Mouse (Mus musculus): Measurements from ENCODE around the gene Naaladl2. TPM values are rescaled to one million over a fixed set of nuclear protein-coding genes. Genes with fewer than 3 reads are reported as not detected.

Gene Naaladl2
- polyA plus RNA-seq, 1 experiment from 2014 or later = 2.9 TPM

DNA sequence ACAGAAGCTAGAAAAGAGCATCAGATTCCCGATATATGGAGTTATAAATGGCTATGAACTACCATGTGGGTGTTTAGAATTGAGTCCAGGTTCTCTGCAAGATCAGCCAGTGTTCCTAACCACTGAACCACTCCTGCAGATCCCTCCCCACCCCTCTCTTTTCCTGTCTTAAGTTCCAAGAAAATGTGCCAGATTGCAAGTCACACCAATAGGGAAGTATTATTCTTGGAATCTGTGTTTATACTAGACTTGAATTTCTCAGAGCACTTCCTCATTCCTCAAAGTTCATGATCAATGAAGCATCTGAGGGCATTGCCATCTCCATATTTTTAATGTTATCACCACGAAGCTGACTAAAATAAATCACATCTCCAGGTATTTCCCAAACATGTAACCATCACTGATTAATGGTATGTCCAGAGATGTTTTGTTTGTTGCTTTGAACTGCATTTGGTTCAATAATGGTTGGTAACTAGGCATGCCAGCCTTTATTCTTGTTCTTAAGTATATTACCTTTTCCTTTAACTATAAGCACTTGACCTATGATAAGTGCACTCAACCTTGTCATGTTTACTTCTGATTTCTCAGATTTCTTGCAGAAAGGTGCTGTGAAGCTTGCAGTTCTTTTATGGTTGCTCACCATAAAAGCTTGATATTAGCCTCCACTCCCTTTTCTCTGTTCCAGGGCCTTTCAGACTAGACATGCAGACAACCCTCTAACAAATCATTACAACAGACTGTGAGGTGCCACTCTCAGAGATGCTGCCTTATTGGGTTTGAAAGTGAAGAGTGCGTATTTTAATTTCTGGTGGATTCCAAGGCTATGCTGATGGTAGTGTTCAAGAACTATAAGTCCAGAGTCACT is 475.8 kb downstream of the Naaladl2 start:
- no peaks in the 10 kb centered on the region for H3K9me3 ChIP-seq (replicated peaks)
- 83% methylated on average over 3 of the region's 3 CpGs for WGBS
- no peak overlapping the region for H3K9ac ChIP-seq
- H3K4me1 ChIP-seq = no peaks in the 10 kb centered on the region
- H3K4me2 ChIP-seq (replicated peaks) = no peak overlapping the region
- H3K27me3 ChIP-seq = no peaks in the 10 kb centered on the region
- no peak overlapping the region for H3K4me3 ChIP-seq (replicated peaks)
- ATAC-seq (ENCODE audit: insufficient number of reproducible peaks, low FRiP score, low TSS enrichment, low read depth) = no peak
- no peak overlapping the region for H3K27ac ChIP-seq (replicated peaks)
- no peaks in the 10 kb centered on the region for H3K36me3 ChIP-seq

DNA sequence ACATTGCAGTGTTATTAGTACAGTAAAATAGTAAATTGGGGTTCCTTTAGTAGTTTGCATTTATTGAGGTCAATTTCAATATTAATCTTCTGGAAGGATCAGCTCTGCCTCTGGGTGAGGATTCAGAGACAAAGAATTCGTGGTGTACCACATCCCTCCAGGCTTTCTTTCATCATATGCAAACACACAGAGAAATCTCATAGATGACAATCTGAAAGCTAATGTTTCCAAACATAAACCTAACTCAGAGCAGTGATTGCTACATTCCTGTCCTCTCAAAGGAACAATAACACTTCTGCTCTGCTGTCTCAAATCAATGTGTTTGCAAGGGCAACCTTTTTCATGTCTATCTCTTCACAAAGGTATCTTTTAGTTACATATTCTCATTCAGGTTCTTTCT is 478.7 kb downstream of the Naaladl2 start:
- WGBS = 27% methylated on average over 1 of the region's 1 CpGs
- Histone ChIP-seq H3K9me3 (replicated peaks) (no peaks in the 10 kb centered on the region), H3K4me2 (replicated peaks) (no peak overlapping the region), H3K9ac (no peak overlapping the region), H3K4me1 (no peaks in the 10 kb centered on the region), H3K36me3 (no peaks in the 10 kb centered on the region), H3K27me3 (no peaks in the 10 kb centered on the region), H3K4me3 (replicated peaks) (no peak overlapping the region), H3K27ac (replicated peaks) (no peak overlapping the region)
- no peak for ATAC-seq (ENCODE audit: insufficient number of reproducible peaks, low FRiP score, low TSS enrichment, low read depth)

DNA sequence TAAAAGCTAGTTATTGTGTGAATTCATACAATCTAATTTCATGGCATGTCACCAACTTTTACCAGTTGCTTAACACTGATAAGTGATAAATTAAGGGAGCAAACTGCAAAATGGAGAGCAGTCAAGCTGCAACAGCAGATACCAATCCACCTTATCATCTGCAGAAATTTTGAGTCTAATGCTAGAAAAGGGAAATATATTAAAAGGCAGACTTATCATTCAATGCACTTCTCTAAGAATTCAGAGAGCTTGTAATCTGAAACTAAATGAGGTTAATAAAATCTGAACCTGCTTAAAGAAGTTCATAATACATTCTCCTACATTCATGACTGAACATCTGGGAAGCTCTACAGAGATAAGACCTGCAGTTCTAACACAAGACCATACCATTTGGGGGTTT is 480.3 kb downstream of the Naaladl2 start:
- Histone ChIP-seq H3K27me3 (no peaks in the 10 kb centered on the region), H3K4me1 (no peaks in the 10 kb centered on the region), H3K9ac (no peak overlapping the region), H3K4me2 (replicated peaks) (no peak overlapping the region), H3K9me3 (replicated peaks) (no peaks in the 10 kb centered on the region), H3K27ac (replicated peaks) (no peak overlapping the region), H3K36me3 (no peaks in the 10 kb centered on the region), H3K4me3 (replicated peaks) (no peak overlapping the region)
- no peak for ATAC-seq (ENCODE audit: insufficient number of reproducible peaks, low FRiP score, low TSS enrichment, low read depth)

DNA sequence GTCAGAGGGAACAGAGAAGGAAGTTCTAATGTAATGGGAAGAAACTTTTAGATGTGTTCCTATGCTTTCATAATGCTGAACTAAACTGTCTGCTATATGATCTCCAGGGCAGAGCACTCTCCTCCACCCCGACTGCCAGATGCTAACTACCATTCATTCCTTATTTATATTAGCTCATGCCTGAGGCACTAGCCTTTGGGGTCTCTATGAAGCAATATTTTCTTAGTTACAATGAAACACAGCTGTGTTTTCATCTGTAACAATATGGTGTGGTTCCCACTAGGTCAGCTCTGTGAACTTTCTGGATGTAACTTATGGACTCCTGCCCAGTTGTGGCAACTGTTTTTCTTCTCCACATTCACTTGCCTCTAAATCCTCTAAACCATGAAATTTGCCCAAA is 514.0 kb downstream of the Naaladl2 start:
- Histone ChIP-seq H3K4me2 (replicated peaks) (no peak overlapping the region), H3K9me3 (replicated peaks) (no peaks in the 10 kb centered on the region), H3K9ac (no peak overlapping the region), H3K27ac (replicated peaks) (no peak overlapping the region), H3K4me1 (no peaks in the 10 kb centered on the region), H3K4me3 (replicated peaks) (no peak overlapping the region), H3K36me3 (no peaks in the 10 kb centered on the region), H3K27me3 (no peaks in the 10 kb centered on the region)
- ATAC-seq (ENCODE audit: insufficient number of reproducible peaks, low FRiP score, low TSS enrichment, low read depth) = no peak
- 14% methylated on average over 1 of the region's 1 CpGs for WGBS

DNA sequence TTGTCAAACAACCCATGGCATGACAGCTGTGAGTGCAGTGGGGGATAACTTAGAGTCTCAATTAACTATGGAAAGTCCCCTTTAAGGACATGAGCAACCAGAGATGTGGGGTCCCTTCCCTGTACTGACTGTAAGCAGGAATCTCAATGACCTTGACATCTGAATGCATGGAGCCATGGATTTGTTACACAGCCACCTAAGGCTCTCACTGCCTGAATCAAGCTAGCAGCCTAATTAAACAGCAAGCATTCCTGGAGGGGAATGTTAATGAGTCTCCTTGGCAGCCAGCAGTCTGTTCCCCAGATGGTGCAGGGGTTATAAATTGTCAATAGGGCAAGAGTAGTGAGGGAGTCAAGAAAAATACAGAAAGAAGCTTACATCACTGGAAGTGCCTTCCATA is 538.6 kb downstream of the Naaladl2 start:
- Histone ChIP-seq H3K4me3 (replicated peaks) (no peak overlapping the region), H3K9ac (no peak overlapping the region), H3K36me3 (no peaks in the 10 kb centered on the region), H3K27me3 (no peaks in the 10 kb centered on the region), H3K27ac (replicated peaks) (no peak overlapping the region), H3K9me3 (replicated peaks) (no peaks in the 10 kb centered on the region), H3K4me1 (no peaks in the 10 kb centered on the region), H3K4me2 (replicated peaks) (no peak overlapping the region)
- peak; percentile 34; the same call in 1 of the 2 replicates for ATAC-seq (ENCODE audit: insufficient number of reproducible peaks, low FRiP score, low TSS enrichment, low read depth)

DNA sequence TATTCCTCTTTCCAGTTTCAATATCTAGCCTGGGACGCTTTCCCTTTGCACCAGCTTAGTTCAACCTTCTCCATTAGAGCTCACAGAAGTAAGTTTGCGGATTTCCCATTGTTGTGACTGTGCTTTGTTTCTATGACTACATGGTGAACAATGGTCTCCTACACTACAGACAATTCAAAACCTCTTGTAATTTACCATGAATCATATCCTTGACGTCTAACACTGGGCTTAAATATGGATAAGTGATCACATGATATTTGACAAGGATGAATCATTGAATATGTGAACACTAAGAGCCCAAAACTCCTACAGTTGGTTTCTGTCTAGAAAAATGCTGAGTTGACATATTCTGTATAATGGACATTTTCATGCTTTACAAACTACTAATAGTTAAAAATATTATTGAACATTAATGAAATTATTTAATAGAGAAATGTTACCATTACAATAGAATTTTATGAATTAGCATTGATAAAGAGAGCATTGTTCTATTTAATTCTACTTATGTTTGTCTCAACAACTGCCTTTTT is 539.2 kb downstream of the Naaladl2 start:
- 85% methylated on average over 3 of the region's 3 CpGs for WGBS
- H3K9me3 ChIP-seq (replicated peaks) = no peaks in the 10 kb centered on the region
- no peaks in the 10 kb centered on the region for H3K27me3 ChIP-seq
- H3K4me1 ChIP-seq = no peaks in the 10 kb centered on the region
- no peak overlapping the region for H3K9ac ChIP-seq
- no peaks in the 10 kb centered on the region for H3K36me3 ChIP-seq
- no peak overlapping the region for H3K4me2 ChIP-seq (replicated peaks)
- no peak overlapping the region for H3K4me3 ChIP-seq (replicated peaks)
- no peak for ATAC-seq (ENCODE audit: insufficient number of reproducible peaks, low FRiP score, low TSS enrichment, low read depth)
- no peak overlapping the region for H3K27ac ChIP-seq (replicated peaks)

DNA sequence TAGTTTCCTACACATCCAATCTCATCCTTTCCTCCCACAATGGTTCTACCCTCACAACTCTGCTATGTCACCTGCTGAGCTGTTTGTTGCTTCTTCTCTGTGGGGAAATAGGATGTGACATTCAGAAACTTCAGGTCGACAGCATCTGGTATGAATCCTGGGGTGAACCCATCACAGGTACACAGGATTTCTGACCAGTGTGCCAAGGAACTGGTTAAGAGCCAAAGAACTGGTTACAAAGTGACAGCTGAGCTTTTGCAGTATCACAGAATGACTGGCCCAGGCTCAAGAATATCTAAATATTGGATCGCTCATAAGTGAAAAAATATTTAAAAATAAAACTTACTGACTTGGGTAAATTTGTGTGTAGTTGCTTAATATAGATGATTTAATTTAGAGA is 548.6 kb downstream of the Naaladl2 start:
- H3K9me3 ChIP-seq (replicated peaks) = no peaks in the 10 kb centered on the region
- 63% methylated on average over 2 of the region's 2 CpGs for WGBS
- H3K4me3 ChIP-seq (replicated peaks) = no peak overlapping the region
- H3K4me1 ChIP-seq = no peaks in the 10 kb centered on the region
- H3K9ac ChIP-seq = no peak overlapping the region
- no peak overlapping the region for H3K4me2 ChIP-seq (replicated peaks)
- no peaks in the 10 kb centered on the region for H3K27me3 ChIP-seq
- ATAC-seq (ENCODE audit: insufficient number of reproducible peaks, low FRiP score, low TSS enrichment, low read depth) = no peak
- H3K27ac ChIP-seq (replicated peaks) = no peak overlapping the region
- H3K36me3 ChIP-seq = no peaks in the 10 kb centered on the region

DNA sequence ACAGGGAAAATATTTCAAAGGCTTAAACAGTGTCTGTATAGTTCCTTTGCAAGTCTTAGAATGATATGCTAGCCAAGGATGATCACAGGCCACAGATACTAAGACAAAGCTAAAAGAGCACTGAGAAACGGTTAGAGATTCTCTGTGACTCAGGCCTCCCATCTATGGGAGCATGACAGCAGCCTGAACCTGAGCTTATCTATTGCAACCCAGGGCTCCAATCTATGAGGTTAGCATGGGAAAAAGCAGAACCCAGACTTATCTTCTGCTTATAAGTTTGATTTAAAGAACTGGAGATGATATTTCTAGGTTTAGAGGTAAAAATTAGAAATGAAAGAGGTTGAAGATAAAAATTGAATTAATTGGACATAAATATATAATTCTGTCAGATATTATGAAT is 587.4 kb downstream of the Naaladl2 start:
- Histone ChIP-seq H3K9me3 (replicated peaks) (no peaks in the 10 kb centered on the region), H3K4me3 (replicated peaks) (no peak overlapping the region), H3K27ac (replicated peaks) (no peak overlapping the region), H3K4me1 (no peaks in the 10 kb centered on the region), H3K9ac (no peak overlapping the region), H3K36me3 (no peaks in the 10 kb centered on the region), H3K4me2 (replicated peaks) (no peak overlapping the region), H3K27me3 (no peaks in the 10 kb centered on the region)
- ATAC-seq (ENCODE audit: insufficient number of reproducible peaks, low FRiP score, low TSS enrichment, low read depth) = no peak
- 74% methylated on average over 1 of the region's 1 CpGs for WGBS

DNA sequence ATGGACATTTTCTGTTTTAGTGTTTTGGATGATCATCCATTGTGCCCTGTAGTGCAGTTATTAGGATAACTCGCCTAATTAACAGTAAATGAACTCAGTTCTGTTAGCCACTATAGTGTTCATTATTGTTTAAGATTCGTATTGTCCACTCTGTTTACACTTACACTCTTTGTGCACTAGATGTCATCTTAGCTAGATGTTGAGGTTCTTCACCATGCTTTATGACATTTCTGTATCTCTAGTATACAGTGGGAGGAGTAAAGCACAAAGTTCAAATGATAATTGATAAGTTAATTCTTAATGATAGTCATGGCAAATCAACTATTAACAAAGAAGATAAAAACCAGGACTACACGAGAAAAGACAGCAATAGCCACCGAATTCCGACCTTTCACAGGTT is 590.4 kb downstream of the Naaladl2 start:
- H3K9ac ChIP-seq = no peak overlapping the region
- 82% methylated on average over 5 of the region's 5 CpGs for WGBS
- H3K4me3 ChIP-seq (replicated peaks) = no peak overlapping the region
- H3K27ac ChIP-seq (replicated peaks) = no peak overlapping the region
- no peak for ATAC-seq (ENCODE audit: insufficient number of reproducible peaks, low FRiP score, low TSS enrichment, low read depth)
- no peaks in the 10 kb centered on the region for H3K27me3 ChIP-seq
- no peaks in the 10 kb centered on the region for H3K9me3 ChIP-seq (replicated peaks)
- no peaks in the 10 kb centered on the region for H3K36me3 ChIP-seq
- H3K4me2 ChIP-seq (replicated peaks) = no peak overlapping the region
- no peaks in the 10 kb centered on the region for H3K4me1 ChIP-seq

DNA sequence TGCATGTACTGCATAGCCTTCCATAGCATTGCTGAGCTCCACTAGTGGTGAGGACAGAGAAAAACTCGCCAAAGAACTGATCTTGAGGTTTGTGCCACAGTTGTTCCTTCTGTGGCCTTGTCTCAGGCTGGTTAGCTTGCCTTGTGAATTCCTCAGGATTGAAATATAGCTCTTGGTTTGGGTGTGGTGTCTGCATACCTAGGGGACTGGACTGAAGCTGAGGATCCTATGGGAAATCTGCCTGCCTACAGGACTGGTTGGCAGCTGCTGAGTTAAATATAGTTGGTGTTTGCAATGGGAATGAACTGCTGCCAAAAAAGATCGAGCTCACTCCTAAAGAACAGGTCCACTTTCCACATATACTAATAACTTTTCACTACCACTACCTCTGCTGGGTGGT is 591.4 kb downstream of the Naaladl2 start:
- Histone ChIP-seq H3K4me3 (replicated peaks) (no peak overlapping the region), H3K27me3 (no peaks in the 10 kb centered on the region), H3K36me3 (no peaks in the 10 kb centered on the region), H3K4me2 (replicated peaks) (no peak overlapping the region), H3K27ac (replicated peaks) (no peak overlapping the region), H3K9ac (no peak overlapping the region), H3K4me1 (no peaks in the 10 kb centered on the region), H3K9me3 (replicated peaks) (no peaks in the 10 kb centered on the region)
- peak; percentile 54; the same call in 1 of the 2 replicates for ATAC-seq (ENCODE audit: insufficient number of reproducible peaks, low FRiP score, low TSS enrichment, low read depth)
- 54% methylated on average over 2 of the region's 2 CpGs for WGBS

DNA sequence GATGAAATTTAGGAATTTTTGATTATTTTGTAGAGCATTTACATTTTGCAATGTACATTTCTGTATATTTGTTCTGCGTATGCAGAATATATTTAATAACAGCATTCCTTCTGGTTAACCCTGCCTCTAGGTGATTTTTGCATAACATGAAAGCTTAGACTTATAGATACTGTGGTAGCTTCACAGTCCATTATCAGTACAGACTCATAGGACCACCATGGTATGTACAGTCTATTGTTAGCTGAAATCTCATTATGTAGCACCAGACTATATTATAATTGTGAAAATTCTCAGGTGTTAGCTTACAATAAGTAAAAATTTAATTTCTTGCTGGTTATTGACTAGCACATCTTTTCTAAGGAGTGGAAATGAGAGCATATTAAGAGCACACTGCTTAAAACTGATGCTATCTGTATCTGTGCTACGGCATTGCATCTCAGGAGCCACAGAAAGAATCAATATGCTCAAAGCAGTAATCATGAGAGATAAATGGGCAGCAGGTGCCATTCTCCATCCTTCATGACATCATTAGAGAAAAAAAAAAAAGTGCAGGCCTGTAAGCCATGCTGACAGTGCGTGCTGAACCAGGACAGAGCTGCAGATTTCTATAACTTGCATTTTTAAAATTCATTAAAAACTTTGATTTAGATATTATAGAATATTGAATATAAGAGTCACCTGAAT is 610.1 kb downstream of the Naaladl2 start:
- Histone ChIP-seq H3K4me3 (replicated peaks) (no peak overlapping the region), H3K27me3 (no peaks in the 10 kb centered on the region), H3K36me3 (no peaks in the 10 kb centered on the region), H3K4me1 (no peaks in the 10 kb centered on the region), H3K27ac (replicated peaks) (no peak overlapping the region), H3K9me3 (replicated peaks) (no peaks in the 10 kb centered on the region), H3K9ac (no peak overlapping the region), H3K4me2 (replicated peaks) (no peak overlapping the region)
- 82% methylated on average over 3 of the region's 3 CpGs for WGBS
- no peak for ATAC-seq (ENCODE audit: insufficient number of reproducible peaks, low FRiP score, low TSS enrichment, low read depth)

Data from embryonic facial prominence, embryonic 15.5 days (tissue).